Mouse (Mus musculus): ENCODE measurements around the gene Dbn1. TPM values are rescaled to one million over a fixed set of nuclear protein-coding genes. Genes with fewer than 3 reads are reported as not detected.
A peak's percentile ranks its signal among the peaks of the same experiment; 100 is the strongest.

The Dbn1 gene
- polyA plus RNA-seq, 3 experiments from 2014 or later, result 0.15 TPM; not detected in 2

DNA sequence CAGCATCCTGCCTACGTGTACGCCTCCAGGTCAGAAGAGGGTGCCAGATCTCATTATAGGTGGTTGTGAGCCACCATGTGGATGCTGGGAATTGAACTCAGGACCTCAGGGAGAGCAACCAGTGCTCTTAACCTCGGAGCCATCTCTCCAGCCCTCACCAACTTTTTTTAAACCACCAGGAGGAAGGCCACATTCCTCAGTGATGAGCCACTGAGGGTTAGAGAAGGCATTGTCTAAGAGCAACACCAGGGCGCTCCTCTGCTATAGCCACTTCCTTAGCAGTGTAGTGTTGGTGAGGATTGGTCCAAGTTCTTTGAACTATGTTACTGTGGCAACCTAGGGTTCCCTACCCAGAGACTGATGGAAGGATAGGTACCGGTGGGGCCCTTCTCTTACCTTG, 12.2 kb downstream of the Dbn1 start:
- no peak for ATAC-seq

DNA sequence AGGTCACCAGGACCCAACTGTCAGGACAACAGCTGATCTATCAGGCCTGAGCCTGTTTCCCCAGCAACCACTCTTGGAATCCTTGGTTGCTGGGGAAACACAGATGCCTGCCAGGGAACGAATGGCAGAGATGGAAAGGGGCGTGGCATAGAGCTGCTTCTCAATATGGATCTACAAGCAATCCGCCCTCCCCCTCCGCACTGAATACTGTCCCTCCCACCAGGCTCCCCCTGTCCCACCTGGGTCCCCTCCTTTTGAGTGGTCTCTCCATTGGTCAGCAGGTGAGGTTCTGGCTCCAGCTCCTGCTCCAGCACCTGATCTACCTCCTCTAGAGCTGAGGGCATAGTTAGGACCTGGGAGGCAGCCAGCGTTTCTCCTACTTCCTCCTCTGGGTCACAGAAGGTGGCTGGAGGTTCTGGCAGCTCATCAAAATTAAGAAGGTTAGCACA, 13.3 kb downstream of the Dbn1 start:
- no peak for ATAC-seq

DNA sequence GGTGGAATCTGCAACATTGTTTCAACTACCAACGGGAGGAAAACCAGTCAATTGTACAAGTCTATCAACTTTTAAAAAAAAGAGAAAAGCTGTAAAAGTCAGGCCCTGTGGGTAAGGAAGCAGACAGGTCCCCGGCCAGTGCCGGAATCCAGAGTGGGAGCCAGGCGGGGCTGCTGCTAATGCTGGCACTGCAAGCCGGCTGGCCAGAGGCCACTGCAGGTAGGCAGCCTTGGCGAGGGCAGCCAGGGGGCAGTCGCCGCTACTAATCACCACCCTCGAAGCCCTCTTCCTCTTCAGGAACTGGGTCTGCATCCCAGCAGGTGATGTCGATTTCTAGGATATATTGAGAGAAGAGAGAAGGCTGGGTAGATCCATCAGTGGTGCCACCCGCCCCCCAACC, 13.9 kb downstream of the Dbn1 start:
- no peak for ATAC-seq

DNA sequence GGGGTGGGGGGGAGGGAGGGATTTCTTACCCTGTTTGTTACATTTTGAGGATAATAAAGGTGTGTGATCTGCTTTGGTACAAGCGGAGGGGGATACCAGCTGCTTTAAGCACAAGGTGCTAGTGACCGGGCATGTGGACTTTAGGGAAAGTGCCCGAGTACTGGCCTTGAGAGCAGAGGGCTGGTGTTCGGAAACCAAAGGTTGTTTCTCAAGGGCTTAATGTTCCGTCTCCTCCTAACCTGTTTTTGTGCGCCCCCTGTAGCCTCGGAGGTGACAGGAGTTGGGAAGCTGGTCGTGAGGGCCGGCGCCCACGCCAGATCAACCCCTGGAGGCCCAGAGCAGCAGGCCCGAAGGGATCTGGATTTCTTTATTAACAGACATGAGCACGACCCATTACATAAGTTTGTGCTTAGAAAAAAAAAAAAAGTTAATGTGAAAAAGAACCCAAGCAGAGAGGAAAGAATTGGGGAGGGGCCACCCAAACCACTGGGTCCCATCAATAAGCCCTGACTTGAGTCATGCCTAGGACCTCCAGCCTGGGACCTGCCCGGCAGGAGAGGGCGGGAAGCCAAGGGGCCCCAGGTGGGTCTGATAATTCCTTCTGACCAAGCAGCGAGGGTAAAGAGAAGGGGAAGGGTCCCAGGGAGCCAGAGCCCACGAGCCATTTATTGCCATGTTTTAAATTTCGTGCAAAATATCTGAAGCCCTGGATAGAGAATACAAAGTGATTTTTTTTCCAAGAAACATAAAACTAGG, 14.7 kb downstream of the Dbn1 start:
- no peak for ATAC-seq

DNA sequence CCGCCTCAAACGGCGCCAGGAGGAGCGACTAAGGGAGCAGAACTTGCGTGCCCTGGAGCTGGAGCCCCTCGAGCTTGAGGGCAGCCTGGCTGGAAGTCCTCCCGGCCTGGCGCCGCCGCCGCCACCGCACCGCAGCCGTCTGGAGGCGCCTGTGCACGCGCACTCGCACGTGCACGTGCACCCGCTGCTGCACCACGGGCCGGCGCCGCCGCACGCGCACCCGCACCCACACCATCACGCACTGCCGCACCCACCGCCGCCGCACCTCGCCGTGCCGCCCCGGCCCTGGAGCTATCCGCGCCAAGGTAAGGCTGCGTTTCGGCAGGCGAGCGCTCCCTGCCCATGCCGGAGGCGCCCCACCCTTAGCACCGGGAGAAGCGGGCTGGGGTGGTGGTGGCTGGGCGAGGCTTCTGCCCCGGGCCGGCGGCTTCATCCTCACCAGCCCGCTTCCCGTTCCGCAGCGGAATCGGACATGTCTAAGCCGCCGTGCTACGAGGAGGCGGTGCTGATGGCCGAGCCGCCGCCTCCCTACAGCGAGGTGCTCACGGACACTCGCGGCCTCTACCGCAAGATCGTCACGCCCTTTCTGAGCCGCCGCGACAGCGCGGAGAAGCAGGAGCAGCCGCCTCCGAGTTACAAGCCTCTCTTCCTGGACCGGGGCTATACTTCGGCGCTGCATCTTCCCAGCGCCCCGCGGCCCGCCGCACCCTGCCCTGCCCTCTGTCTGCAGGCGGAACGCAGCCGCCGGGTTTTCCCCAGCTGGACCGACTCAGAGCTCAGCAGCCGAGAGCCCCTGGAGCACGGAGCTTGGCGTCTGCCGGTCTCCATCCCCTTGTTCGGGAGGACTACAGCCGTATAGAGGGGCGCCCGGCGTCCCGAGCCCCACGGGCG, 15.5 kb downstream of the Dbn1 start:
- peak; percentile 32 for ATAC-seq

DNA sequence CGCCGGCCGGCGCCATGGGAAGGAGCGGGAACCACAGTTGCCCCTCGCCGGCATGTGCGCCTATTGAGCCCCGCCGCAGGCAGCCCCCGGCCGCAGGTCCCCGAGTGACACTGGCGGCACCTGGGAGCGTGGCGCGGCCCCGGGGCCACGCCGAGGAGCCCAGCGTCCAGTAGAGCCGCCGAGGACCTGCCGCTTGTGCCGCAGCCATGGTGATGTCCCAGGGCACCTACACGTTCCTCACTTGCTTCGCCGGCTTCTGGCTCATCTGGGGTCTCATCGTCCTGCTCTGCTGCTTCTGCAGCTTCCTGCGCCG, 16.1 kb downstream of the Dbn1 start:
- peak; percentile 6 for ATAC-seq

DNA sequence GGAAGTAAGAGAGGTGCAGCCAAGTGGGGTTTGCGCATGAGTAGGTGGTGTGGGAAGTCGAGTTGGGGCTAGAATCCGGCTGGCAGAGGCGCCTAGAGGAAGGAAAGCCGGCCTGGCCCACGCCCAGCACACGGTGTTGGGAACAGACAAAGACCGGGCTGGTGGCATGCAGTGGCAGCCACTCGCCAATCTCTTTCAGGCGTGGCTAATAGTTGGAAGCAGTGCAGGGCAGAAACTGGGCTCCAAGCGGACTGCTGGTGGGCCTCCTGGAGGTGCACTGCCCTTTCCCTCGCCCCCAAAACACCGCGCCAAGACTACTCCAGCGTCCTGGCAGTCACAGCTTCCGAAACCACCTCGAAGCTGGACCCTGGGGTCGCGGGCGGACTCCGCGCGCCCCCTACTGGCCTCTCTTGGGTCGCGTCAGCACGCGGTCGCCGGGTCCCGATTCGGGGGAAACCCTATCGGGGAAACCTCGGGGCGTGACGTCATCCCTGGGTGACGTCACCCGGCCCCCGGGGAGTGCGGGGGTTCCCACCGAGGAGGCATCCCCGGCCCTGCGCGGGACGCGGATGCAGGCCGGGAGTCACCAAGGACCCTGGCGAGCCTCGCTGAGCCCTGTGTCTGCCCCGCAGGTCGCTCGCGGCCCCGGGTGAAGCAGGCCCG, 16.6 kb downstream of the Dbn1 start:
- peak; percentile 67 for ATAC-seq

DNA sequence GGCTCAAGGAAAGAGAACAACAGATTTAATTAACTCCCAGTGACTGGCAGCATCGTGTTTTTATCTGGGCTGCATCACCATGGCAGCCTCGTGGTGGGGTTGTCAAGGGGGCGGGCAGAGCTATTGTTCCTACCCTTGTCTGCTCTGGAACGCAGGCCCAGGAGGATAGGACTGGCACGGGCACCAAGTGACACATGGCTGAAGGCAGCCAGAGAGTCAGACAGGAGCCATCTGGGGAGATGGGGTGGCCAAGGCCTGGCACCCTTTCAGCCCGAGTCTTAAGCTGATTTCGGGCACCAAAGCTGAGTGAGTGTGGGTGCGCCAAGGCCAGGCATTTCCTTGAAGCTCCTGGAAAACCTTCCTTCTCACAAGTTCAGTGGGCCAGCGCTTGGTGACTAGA, 17.5 kb downstream of the Dbn1 start:
- ATAC-seq, result no peak

DNA sequence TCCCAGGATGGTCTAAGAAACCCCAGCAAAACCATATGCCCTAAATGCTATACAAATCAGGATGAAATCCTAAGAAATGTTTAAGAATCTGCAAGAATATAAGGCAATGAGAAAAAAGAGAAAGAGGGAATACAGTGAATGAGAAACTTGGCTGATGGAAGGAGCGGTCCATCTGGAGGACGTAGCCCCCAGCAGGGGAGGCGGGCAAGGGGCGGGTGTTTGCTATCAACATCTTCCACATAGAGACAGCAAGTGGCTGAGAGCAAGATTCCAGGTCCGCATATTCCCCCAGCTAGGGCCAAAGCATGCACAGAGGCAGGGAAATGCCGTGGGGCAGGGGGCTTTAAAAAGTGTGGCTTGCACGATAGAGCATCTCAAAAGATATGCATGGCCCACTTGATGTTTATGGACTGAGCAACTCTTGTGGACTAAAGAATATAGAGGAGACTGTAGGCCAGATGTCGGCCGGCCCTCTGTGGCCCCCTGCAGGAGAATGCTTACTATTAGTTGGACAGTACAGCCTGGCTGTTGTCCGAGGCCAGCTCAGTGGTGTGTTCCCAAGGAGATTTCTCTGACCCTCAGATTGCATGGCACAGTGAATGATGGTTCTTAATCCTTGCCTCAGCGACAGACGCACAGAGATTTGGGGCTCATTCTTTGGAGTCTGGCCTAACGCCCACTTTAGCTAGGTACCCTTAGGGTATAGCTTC, 18.9 kb downstream of the Dbn1 start:
- ATAC-seq, result no peak

DNA sequence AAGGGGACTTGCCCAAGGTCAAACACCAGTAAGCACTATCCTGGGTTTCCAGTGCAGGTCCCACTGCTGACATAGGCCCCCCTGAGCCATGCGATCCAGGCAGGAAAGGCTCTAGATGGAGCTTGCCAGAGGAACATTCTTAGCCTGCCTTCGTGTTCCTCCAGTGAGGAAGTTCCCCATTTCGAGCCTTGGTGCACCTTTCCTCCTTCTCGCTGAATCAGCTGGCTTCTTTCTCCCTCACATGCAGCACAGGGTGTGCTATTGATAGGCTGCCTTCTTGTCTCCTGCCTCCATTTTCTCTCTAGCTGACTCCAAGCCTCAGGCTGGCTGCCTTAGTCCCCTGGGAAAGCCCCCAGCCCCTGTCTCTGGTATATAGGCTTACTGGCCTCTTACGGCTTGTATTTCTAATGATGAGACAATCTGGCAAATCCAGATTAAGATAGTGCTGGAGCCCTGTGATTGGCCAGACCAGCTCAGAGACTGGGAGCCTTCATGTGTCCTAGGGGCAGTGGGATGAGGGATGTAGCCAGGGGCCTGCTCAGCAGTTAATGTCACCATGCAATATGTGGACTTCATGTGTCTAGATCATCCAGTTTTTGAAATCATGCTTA, 22.0 kb downstream of the Dbn1 start:
- ATAC-seq, result no peak

DNA sequence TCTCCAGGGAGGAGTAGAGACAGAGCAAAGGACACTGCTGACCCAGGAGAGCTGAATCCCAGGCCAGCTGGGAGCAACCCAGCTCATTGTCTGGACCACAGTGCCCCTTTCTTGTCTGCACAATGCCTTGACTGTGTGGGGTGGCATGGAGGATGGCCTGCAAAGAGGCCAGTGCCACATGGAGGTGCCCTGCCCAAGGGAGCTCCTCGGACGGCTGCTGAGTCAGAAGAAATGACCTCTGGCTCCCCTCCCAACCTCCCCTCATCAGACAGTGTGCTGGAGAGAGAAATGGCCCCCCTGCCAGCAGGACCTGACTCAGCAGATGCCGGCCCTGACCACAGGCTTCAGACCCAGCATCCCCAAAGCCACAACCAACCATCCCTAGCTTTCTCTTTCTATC, 22.7 kb downstream of the Dbn1 start:
- no peak for ATAC-seq

DNA sequence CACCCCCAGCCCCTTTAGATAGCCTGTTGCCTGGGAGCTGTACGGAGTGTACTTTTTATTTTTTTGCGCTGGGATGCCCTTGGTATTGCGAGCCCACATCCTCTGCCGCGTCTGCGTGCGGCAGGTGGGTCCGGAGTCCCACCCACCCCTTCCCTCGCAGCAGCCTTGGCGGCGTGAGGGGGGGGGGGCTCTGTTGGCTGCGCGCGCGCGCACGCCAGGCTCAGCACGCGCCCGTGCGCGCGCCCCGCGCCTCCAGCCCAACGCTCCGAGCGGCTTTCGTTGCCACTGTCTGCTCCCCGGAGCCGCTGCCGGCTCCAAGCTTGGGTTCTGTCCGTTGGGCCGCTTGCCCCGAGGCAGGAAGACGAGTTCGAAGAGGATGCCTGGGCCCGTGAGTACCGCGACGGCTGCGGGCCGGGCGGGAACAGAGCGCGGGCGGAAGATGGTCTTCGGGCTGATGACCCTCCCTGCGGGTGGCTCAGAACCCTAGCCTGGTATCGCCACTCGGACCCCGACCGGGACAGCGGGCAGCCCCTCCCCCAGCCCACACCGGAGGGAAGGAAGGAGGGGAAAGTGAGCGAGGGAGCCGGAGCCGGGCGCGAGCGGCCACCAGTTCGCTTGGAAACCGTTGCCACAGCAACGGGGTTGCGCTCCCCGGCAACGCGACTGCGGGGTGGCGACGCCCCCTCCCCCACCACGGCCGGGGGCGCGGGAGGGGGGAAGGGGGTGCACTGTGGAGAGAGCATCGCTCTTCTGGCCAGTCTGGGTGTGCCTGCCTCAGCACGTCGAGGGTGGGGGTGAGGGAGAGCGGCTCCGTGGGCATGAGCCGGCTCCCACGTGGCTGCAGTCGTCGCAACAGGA, 23.7 kb downstream of the Dbn1 start, which contains the start of gene Prr7:
Prr7 (plus strand) TSS at position 241 of the 858 bp plus-strand sequence.
- ATAC-seq, result peak; percentile 69

DNA sequence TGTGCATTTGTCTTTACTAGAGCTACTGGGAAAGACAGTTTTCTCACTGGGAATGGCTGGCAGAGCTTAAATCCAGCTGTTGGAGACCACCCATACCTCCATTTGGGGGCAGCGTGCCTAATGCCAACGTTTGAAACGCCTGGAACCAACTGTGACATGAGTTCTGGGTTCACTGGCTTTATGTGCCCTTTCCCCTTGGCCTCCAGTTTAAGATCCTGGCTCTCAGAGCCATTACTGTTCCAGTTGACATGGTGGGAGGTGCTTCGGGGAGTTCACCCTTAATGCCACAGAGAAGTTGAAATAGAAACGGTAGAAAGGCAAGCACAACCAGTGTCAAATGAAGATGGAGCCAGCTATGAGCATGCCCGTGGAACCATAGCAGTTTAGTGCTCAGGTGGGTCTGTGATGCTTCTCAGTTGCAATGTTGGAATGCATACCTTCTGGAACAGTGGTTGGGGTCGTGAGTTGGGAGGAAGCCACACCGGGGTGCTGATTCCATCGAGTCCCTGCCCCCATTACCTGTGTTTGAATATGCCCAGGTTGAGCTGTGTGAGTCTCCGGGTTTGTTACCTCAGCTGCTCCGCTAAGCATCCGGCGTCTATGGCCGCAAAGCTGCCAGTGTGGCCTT, 24.4 kb downstream of the Dbn1 start:
- peak; percentile 11 for ATAC-seq

DNA sequence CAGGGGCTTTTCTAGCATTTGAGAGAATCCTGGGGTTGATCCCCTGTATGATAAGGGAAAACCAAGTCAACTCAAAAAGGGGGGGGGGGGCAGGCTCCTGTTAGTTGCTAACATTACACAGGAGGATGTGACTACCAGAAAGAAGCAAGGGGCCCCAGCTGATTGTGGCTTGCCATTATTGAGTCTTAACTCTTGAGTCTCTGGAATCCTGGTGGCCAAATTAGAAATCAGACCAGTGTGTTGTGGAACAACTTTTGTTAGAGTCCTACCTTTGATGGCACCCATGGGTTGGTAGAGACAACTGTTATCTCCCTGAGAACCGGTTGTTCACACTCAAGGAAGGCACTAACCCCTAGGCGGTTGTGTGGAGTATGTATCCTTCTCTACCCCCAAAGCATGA, 24.9 kb downstream of the Dbn1 start:
- ATAC-seq, result no peak

DNA sequence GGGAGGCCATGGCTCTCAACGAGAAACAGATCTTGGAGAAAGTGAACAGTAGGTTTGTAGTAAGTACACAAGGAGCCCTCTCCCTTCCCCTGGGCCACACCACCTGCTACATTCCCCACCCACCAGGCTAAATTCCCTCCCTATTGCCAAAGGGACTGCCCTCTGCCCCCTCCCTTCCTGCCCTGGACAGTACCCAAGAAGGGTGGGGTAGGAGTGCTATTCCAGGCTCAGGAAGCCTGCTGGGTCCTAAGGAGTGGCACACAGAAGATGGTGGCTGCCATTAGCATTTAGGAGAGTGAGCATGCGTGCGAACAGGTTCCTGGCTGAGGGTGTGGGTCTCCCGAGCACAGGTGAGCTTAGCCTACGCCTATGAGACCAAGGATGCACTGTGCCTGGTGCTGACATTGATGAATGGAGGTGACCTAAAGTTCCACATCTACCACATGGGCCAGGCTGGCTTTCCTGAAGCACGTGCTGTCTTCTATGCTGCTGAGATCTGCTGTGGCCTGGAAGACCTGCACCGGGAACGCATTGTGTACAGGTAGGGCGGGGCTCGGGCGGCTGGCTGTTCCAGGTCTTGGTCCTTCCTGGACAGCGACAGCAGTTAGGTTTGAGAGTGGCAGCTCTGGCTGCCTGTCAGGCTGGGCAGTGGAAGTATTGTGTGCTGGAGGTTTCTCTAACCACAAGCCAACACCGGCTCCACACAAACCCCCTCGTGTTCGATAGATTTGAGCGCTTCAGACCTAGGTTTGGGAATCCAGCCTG, 35.9 kb downstream of the Dbn1 start:
- ATAC-seq, result no peak

DNA sequence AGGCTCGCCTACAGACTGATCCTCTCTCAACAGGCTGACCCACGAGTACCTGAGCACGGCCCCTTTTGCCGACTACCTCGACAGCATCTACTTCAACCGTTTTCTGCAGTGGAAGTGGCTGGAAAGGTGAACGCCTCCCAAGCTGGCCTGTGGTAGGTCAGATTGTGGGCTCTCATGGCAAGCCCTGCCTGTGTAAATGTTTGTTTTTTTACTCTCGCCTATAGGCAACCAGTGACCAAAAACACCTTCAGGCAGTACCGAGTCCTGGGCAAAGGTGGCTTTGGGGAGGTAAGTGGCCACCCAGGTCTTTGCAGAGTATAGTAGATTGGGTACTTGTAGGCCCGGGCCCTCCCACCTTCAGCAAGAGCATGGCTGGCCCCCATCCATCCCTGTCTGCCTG, 36.6 kb downstream of the Dbn1 start:
- no peak for ATAC-seq

DNA sequence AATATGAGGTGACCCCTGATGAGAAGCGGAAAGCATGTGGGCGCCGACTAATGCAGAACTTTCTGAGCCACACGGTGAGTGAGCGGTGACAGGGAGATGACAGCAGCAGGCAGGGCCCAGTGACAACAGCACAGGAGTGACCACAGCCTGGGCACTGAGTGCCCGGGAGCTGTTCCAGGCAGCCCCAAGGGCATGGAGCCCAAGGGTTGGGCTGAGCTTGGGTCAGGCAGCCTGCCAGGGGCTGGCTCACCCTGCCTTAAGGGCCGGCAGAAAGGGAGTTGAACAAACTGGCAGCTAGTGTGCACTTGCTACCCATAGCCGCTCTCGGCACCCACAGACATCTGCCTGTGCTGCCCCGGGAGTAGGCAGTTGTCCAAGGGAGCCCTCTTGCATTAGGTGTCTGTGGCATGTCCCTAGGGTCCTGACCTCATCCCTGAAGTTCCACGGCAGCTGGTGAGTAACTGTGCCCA, 37.4 kb downstream of the Dbn1 start:
- no peak for ATAC-seq

DNA sequence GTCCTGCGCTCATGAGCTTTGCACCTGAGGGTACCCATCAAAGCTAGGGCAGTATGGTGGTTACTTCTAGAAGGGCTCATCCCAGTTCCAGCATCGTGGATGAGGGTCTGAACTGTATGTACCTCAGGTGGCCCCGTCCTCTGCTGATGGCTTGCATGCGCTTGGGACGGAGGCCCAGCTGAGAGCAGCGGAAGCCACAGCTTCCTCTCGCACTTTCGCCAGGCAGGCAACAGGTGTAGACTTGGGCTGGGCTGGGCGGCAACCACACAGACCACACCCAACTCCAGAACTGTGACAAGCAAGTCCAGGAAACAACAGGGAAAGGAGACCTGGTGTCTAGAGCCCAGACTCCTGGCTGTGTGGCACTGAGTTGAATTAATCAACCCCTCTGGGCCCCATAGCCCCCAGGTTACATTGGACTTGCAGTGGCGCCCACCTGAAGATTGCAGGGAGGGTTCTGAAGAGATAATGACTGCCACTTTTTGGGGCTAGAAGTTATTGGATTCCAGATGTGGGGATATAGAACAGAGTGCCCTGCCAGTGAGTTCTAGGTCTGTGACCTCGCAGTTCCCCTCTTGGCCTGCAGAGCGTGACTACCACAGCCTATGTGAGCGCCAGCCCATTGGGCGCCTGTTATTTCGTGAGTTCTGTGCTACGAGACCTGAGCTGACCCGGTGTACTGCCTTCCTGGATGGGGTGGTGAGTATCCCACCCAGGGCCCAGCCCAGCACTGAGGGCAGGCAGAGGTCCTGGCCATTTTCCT, 38.1 kb downstream of the Dbn1 start:
- peak; percentile 5 for ATAC-seq

DNA sequence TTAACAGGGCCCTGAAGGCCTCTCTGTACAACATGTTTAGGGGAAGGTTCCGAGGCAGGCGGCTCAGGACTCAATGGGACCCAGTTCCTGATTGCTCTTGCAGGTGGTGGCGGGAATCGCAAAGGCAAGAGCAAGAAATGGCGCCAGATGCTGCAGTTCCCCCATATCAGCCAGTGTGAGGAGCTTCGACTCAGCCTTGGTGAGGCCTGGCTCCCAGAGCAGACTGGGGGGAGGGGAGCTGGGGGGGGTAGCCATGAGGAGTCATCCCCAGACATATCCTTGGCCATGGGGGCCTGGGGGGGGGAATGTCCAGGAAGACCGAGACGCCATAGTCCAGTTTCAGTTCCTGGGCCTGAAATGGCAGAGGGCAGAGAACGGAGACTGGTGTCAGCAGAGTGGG, 38.7 kb downstream of the Dbn1 start:
- ATAC-seq, result no peak
